Mouse (Mus musculus): ENCODE measurements around the gene Golga2. TPM values are rescaled to one million over a fixed set of nuclear protein-coding genes. Genes with fewer than 3 reads are reported as not detected.
"Not testable (repeated sequence)": the region's sequence is repeated elsewhere in the genome, so short reads cannot be mapped to it uniquely, and the experiment has no call there.

The Golga2 gene
- total RNA-seq, 2 experiments from 2014 or later, result 91.5 to 93.0 TPM

- DNase-seq (ENCODE audit: low spot score in 2 of 2), result peak; percentile 96 to 99
Observed at GRCm38 (mm10) chr2:32287923-32288367, 761 bp downstream of the Golga2 start, which contains the start of gene Swi5. Swi5 (minus strand) TSS chr2:32288075.

DNA sequence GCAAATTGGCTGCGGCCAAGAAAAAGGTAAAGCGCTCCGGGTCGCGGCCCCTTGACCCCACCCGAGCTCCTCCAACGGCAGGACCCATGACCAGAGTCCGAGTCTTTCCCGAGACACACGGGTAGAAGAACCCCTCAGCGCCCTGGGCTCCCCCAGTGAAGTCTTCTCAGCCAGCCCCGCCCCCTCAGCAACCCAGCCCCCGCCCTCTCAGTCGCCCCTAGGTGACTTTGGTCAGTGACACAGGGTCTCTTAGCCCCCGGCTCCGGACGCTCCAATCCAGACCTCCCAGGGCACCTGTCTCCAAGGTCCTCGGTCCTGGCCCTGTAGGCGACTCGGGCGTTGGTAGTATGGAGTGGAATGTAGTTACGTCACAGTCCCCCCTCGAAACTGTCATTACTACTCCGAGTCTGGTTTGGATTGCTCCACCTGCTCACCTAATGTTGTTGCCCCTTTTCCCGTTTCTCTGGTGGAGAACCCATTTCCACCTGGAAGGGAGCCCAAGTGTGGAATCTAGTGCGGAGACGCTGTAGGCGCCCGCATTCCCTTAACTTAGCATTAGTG lies 1.3 kb downstream of the Golga2 start:
- peak in 1 of 2 experiments; percentile 31 for DNase-seq (ENCODE audit: low spot score in 2 of 2)

GRCm38 (mm10) chr2:32289578-32289977 lies 2.4 kb downstream of the Golga2 start:
- no peak for DNase-seq (ENCODE audit: low spot score in 2 of 2)

DNA sequence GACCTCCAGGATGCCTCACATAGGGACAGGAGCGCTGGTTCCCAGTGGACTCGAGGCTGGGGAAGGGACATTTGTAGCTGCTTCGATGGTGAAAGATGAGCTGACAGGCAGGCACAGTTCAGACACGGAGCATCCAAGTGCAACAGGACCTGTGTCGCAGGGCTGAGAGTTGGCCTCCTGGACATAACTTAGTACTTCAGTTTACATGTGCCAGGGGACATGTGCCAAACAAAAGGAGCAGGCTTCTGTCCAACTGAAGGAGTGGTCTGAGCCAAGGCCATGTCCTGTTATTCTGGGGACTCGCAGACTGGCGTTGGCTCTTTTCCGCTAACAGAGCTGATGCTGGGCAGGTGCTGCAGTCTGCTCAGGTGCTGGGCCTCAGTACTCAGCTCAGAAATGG lies 7.2 kb downstream of the Golga2 start:
- no peak for DNase-seq (ENCODE audit: low spot score in 2 of 2)

GRCm38 (mm10) chr2:32295285-32295684 lies 8.1 kb downstream of the Golga2 start:
- DNase-seq (ENCODE audit: low spot score in 2 of 2), result no peak

DNA sequence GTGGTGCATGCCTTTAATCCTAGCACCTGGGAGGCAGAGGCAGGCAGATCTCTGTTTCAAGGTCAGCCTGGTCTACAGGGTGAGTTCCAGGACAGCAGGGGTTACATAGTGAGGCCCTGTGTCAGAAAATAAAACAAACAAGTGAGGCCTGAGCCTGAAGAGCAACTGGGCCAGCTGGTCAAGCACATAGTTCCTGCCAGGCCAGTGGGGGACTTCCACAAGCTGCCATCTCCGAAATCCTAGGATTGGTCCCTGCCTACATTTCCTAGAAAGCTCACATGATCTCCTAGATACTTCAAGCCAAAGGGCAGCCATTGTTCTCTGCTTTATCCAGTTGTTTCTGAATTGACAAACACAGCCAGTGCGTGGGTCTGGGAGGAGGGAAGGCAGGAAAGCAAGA lies 8.7 kb downstream of the Golga2 start:
- DNase-seq (ENCODE audit: low spot score in 2 of 2), result not testable (repeated sequence)

GRCm38 (mm10) chr2:32299469-32299868 lies 12.3 kb downstream of the Golga2 start:
- no peak for DNase-seq (ENCODE audit: low spot score in 2 of 2)

DNA sequence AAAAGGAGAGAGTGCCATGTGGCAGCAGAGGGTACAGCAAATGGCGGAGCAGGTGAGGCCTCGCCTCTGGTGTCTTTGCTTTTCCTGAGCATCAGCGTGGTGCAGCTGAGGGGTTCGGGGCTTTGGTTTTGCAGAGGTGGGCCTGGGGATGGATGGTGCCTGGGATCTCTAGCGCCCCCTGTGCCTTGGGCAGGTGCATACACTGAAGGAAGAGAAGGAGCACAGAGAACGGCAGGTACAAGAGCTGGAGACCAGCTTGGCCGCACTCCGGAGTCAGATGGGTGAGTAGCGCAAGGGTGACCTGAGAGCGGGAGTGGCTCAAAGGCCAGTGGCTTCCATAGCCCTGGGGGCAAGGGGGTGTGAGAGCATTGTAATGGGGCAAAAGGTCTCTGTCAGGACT lies 15.8 kb downstream of the Golga2 start:
- no peak for DNase-seq (ENCODE audit: low spot score in 2 of 2)

DNA sequence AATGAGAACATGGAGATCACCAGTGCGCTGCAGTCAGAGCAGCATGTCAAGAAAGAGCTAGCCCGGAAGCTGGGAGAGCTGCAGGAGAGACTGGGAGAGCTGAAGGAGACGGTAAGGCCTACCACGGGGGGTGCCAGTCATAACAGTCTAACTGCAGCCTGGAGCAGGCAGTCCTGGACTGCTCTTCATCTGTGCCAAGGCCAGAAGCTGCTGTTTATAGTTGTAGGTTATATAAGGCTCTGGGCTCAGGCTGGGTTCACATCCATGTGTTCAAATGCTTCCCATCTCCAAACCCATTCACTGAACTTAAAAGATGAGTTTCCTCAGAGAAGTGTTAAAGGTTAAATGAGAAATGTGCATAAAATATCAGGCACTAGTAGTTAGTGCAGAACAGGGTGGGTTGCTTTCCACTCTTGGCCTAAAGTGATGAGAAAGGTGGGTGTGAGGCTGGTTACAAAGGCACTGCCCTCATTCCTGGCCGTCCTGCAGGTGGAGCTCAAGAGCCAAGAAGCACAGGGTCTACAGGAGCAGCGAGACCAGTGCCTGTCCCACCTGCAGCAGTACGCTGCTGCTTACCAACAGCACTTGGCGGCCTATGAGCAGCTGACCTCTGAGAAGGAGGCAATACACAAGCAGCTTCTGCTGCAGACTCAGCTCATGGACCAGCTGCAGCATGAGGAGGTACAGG lies 17.1 kb downstream of the Golga2 start:
- peak in 1 of 2 experiments; percentile 15 for DNase-seq (ENCODE audit: low spot score in 2 of 2)

- peak in 1 of 2 experiments; percentile 17 for DNase-seq (ENCODE audit: low spot score in 2 of 2)
Observed at GRCm38 (mm10) chr2:32305668-32306067, 18.5 kb downstream of the Golga2 start.

- no peak for DNase-seq (ENCODE audit: low spot score in 2 of 2)
Observed at GRCm38 (mm10) chr2:32306176-32306575, 19.0 kb downstream of the Golga2 start.

DNA sequence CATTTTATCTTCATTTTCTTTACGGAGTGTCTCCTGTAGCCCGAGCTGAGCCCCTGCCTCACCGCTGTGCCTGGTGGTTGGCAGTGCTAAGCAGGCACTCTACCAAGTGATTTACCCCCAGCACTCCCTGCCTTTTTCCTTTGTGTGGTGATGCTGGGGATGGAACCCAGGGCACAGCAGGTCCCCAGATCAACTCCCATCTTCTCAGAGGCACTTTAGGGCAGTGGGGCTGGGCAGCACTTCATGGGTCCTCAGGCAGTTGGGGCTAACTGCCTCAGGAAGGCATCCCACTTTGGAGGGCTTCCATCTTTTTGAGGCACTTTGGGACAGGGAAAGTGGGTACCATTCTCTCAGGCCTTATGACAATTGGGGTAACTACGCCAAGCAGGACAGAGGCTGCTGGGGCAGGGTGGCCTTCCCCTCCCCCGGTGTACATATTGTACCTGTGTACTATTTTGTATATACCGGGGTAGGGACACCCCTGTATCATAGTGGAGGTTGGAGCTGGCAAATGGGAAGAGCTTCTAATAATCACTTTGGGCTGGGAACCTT lies 20.1 kb downstream of the Golga2 start:
- DNase-seq (ENCODE audit: low spot score in 2 of 2), result peak in 1 of 2 experiments; percentile 14

GRCm38 (mm10) chr2:32307941-32308760 lies 21.0 kb downstream of the Golga2 start:
- peak in 1 of 2 experiments; percentile 53 for DNase-seq (ENCODE audit: low spot score in 2 of 2)

DNA sequence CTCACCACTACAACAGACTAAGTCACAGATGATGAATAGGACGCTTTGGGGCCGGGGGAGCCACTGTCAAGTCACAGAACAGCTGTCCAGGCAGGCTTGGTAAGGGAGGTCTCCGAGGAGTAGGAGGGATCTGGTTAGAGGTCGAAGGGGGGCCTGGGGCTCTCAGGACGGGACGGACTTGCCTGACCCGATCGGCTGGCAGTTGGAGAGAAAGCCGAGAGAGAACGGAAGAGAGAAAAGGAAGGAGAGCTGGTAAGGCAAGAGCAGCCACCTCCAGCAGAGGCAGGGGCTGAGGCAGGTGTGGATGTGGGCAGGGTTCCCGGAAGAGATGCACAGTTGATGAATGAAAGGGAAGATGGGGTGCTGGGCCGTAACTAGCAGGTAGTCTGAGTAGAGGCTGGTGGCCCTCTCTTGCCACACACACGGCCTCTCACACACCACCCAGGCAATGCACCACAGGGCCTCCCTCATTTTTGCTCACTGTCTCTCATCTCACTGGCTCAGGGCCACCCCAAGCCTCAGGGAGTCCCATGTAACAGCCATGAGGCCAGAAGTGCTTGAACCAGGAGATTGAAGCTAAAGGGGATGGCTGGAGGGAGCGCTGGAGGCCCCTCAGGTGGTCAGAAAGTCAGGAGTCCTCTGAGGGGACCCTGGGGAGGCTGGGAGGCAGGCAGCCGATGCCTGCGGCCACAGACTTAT lies 21.8 kb downstream of the Golga2 start:
- peak in 1 of 2 experiments; percentile 13 for DNase-seq (ENCODE audit: low spot score in 2 of 2)

DNA sequence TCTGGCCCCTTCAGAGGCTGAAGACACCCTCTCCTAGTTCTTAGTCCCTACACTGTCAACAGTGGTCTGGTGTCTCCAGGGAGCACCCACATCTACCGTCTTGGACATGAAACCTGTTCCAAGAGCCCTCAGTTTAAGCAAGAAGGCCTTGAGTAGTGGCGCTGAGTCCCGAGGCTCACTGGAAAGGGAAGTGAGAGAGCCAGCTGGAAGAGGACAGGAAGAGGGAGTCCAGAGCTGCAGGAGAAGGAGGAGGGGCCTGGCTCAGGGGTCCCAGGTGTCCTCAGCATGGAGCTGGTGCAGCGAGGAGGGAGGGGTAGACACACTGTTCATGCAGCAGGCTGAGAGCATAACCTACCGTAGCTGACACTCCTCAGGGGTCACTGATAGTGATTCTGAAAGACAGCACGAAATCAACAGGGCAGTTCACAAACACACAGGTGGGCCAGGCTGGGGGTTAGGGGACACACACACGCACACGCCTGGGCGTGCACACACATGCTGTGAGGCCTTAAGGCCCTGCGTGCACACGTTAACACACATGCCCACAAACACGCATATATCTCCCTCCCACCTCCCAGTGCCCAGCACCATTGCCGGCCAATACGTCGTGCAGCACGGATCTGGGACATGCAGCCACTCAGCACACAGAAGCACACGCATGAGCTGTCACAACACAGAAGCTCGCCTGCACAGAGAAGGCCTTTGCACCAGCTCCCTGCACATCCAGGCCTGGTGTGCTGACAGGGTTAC lies 23.1 kb downstream of the Golga2 start:
- DNase-seq (ENCODE audit: low spot score in 2 of 2), result peak in 1 of 2 experiments; percentile 15

DNA sequence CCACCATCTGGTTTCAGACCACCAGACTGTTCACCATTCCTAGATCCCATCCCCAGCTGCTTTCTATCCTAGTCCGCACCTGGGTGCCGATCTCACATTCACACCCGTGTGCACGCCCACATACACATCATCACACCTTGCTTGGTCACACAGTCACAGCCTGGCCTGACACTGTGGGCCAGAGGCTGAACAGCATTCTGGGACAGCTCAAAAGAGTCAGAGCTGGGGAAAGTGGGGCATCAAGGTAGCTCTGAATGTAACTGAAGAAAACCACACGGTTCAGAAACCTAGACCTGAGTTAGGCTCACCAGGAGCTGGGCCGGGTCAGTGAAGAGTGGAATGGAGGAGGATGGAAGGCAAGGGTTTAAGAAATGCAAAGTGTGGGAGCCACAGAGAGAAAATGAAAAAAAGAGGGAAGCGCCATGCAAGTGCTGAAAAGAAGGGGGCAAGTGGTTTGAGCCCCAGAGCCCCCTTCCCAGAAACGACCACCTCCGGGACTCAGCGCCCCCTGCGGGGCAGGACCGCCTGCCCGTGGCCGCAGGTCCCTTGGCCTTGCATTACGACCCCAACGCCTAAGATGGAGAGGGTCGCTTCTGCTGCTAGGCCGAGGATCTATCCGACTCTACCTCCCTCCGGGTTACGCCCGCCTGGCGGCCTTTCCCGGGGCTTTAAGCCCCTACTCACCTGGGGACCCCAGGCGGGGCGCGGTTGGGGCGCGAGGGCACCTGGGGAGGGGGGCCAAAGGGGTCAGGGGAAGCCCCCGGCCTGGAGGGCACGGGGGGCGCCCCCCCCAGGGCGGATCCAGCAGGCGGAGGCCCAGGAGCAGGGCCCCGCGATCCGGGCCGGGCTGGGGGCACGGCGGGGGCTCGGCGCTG lies 24.5 kb downstream of the Golga2 start:
- DNase-seq (ENCODE audit: low spot score in 2 of 2), result peak in 1 of 2 experiments; percentile 12

DNA sequence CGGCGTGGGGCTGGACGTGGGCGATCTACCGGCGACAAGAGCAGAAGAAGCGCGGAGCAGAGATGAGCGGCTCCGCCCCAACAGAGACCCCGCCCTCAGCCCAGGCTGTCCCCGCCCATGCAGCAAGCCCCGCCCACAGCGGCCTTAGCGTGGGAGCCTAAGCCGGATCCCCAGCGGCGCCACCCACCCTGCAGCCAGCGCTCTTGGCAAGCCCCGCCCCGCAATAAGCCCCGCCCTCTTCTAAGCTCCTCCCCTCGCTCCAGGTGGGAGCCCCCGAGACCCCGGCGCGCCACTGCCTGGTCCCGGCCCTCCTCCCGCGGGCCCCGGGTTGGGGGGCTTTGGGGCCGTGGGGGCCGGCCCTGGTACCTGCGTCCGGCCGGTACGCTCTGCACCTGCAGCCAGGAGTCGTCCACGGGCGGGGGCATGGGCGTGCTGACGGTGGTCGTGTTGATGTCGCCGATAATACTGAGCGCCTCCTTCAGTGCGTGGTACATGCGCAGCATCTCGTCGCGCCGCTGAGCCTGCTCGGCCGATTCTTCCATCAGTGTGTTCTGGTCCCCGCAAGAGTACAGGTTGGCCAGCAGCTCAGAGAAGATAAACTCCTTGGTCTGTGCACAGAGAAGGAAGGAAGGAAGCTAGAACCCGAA lies 25.3 kb downstream of the Golga2 start:
- peak; percentile 78 to 85 for DNase-seq (ENCODE audit: low spot score in 2 of 2)

DNA sequence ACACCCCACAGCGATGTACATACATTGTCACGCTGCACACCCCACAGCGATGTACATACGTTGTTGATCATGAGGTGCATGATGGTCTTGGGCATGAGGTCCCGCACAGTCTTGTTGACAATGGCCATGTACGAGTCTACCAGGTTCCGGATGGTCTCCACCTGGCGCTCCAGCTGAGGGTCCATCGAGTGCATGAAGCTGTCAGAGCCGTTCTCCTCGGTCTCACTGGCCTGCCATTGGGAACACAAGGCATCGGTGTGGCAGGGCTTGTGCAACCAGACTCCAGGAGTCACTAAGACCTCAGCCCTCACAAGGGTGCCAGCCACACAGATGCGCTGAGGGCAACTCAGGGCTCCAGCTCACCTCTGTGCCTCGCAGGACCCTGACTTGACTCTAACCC lies 27.6 kb downstream of the Golga2 start:
- DNase-seq (ENCODE audit: low spot score in 2 of 2), result no peak

GRCm38 (mm10) chr2:32315751-32316150 lies 28.6 kb downstream of the Golga2 start:
- DNase-seq (ENCODE audit: low spot score in 2 of 2), result peak in 1 of 2 experiments; percentile 60

Data from gastrocnemius, postnatal 4 days (tissue).